Mouse (Mus musculus): ENCODE results near the gene Galr2. TPM values are rescaled to one million over a fixed set of nuclear protein-coding genes. Genes with fewer than 3 reads are reported as not detected.
"Not testable (repeated sequence)": the region's sequence is repeated elsewhere in the genome, so short reads cannot be mapped to it uniquely, and the experiment has no call there.

Gene Galr2
- polyA plus RNA-seq, 1 experiment from 2014 or later: 0.46 TPM

GRCm38 (mm10) chr11:116265352-116265751 lies 15.4 kb upstream of the Galr2 start:
- 93% methylated on average over 11 of the region's 11 CpGs for WGBS
- Histone ChIP-seq H3K4me3 (ENCODE audit: low read depth, low read length) (no peak overlapping the region), H3K36me3 (ENCODE audit: control insufficient read depth, insufficient read depth, low read length) (peaks cover 83% of the 10 kb centered on the region), H3K9ac (replicated peaks; ENCODE audit: low read depth, low read length) (no peak overlapping the region), H3K27ac (ENCODE audit: low read depth, low read length) (no peak overlapping the region), H3K4me1 (ENCODE audit: control insufficient read depth, insufficient read depth, low read length) (no peaks in the 10 kb centered on the region), H3K9me3 (ENCODE audit: control insufficient read depth, low read length) (no peaks in the 10 kb centered on the region), H3K4me2 (ENCODE audit: low read depth, low read length) (no peak overlapping the region), H3K27me3 (ENCODE audit: control insufficient read depth, insufficient read depth, low read length) (no peaks in the 10 kb centered on the region)
- ATAC-seq (ENCODE audit: low read depth): no peak

- H3K9ac ChIP-seq (replicated peaks; ENCODE audit: low read depth, low read length): no peak overlapping the region
- 92% methylated on average over 4 of the region's 4 CpGs for WGBS
- H3K27ac ChIP-seq (ENCODE audit: low read depth, low read length): no peak overlapping the region
- ATAC-seq (ENCODE audit: low read depth): no peak
- H3K4me2 ChIP-seq (ENCODE audit: low read depth, low read length): no peak overlapping the region
- H3K9me3 ChIP-seq (ENCODE audit: control insufficient read depth, low read length): no peaks in the 10 kb centered on the region
- no peaks in the 10 kb centered on the region for H3K27me3 ChIP-seq (ENCODE audit: control insufficient read depth, insufficient read depth, low read length)
- H3K36me3 ChIP-seq (ENCODE audit: control insufficient read depth, insufficient read depth, low read length): peaks cover 78% of the 10 kb centered on the region
- no peaks in the 10 kb centered on the region for H3K4me1 ChIP-seq (ENCODE audit: control insufficient read depth, insufficient read depth, low read length)
- no peak overlapping the region for H3K4me3 ChIP-seq (ENCODE audit: low read depth, low read length)
Measured at GRCm38 (mm10) chr11:116265850-116266249, 14.9 kb upstream of the Galr2 start.

- H3K4me3 ChIP-seq (ENCODE audit: low read depth, low read length): no peak overlapping the region
- H3K27me3 ChIP-seq (ENCODE audit: control insufficient read depth, insufficient read depth, low read length): no peaks in the 10 kb centered on the region
- peaks cover 64% of the 10 kb centered on the region for H3K36me3 ChIP-seq (ENCODE audit: control insufficient read depth, insufficient read depth, low read length)
- no peak overlapping the region for H3K9ac ChIP-seq (replicated peaks; ENCODE audit: low read depth, low read length)
- H3K4me1 ChIP-seq (ENCODE audit: control insufficient read depth, insufficient read depth, low read length): peaks cover 3% of the 10 kb centered on the region
- H3K9me3 ChIP-seq (ENCODE audit: control insufficient read depth, low read length): no peaks in the 10 kb centered on the region
- H3K27ac ChIP-seq (ENCODE audit: low read depth, low read length): no peak overlapping the region
- WGBS: 85% methylated on average over 8 of the region's 8 CpGs
- no peak overlapping the region for H3K4me2 ChIP-seq (ENCODE audit: low read depth, low read length)
- ATAC-seq (ENCODE audit: low read depth): no peak
Measured at GRCm38 (mm10) chr11:116267637-116268036, 13.1 kb upstream of the Galr2 start.

- Histone ChIP-seq H3K9me3 (ENCODE audit: control insufficient read depth, low read length) (no peaks in the 10 kb centered on the region), H3K4me2 (ENCODE audit: low read depth, low read length) (no peak overlapping the region), H3K36me3 (ENCODE audit: control insufficient read depth, insufficient read depth, low read length) (peaks cover 57% of the 10 kb centered on the region), H3K4me3 (ENCODE audit: low read depth, low read length) (no peak overlapping the region), H3K4me1 (ENCODE audit: control insufficient read depth, insufficient read depth, low read length) (peaks cover 8% of the 10 kb centered on the region), H3K27ac (ENCODE audit: low read depth, low read length) (no peak overlapping the region), H3K9ac (replicated peaks; ENCODE audit: low read depth, low read length) (no peak overlapping the region), H3K27me3 (ENCODE audit: control insufficient read depth, insufficient read depth, low read length) (no peaks in the 10 kb centered on the region)
- WGBS: 96% methylated on average over 6 of the region's 6 CpGs
- no peak for ATAC-seq (ENCODE audit: low read depth)
Measured at GRCm38 (mm10) chr11:116268313-116268712, 12.4 kb upstream of the Galr2 start.

GRCm38 (mm10) chr11:116269560-116269959 lies 11.2 kb upstream of the Galr2 start:
- Histone ChIP-seq H3K4me1 (ENCODE audit: control insufficient read depth, insufficient read depth, low read length) (peaks cover 9% of the 10 kb centered on the region), H3K36me3 (ENCODE audit: control insufficient read depth, insufficient read depth, low read length) (peaks cover 44% of the 10 kb centered on the region), H3K27me3 (ENCODE audit: control insufficient read depth, insufficient read depth, low read length) (no peaks in the 10 kb centered on the region), H3K9ac (replicated peaks; ENCODE audit: low read depth, low read length) (no peak overlapping the region), H3K4me2 (ENCODE audit: low read depth, low read length) (no peak overlapping the region), H3K27ac (ENCODE audit: low read depth, low read length) (no peak overlapping the region), H3K9me3 (ENCODE audit: control insufficient read depth, low read length) (no peaks in the 10 kb centered on the region), H3K4me3 (ENCODE audit: low read depth, low read length) (no peak overlapping the region)
- ATAC-seq (ENCODE audit: low read depth): no peak
- WGBS: 87% methylated on average over 8 of the region's 8 CpGs

GRCm38 (mm10) chr11:116272589-116273468 lies 7.9 kb upstream of the Galr2 start:
- H3K27me3 ChIP-seq (ENCODE audit: control insufficient read depth, insufficient read depth, low read length): no peaks in the 10 kb centered on the region
- peak overlapping the region; percentile 70 for H3K4me2 ChIP-seq (ENCODE audit: low read depth, low read length)
- 68% methylated on average over 12 of the region's 12 CpGs for WGBS
- H3K4me3 ChIP-seq (ENCODE audit: low read depth, low read length): peak overlapping the region; percentile 97
- peaks cover 11% of the 10 kb centered on the region for H3K4me1 ChIP-seq (ENCODE audit: control insufficient read depth, insufficient read depth, low read length)
- no peak for ATAC-seq (ENCODE audit: low read depth)
- H3K9me3 ChIP-seq (ENCODE audit: control insufficient read depth, low read length): no peaks in the 10 kb centered on the region
- H3K9ac ChIP-seq (replicated peaks; ENCODE audit: low read depth, low read length): peak overlapping the region; percentile 82
- peaks cover 18% of the 10 kb centered on the region for H3K36me3 ChIP-seq (ENCODE audit: control insufficient read depth, insufficient read depth, low read length)
- no peak overlapping the region for H3K27ac ChIP-seq (ENCODE audit: low read depth, low read length)

- Histone ChIP-seq H3K4me1 (ENCODE audit: control insufficient read depth, insufficient read depth, low read length) (peaks cover 11% of the 10 kb centered on the region), H3K9me3 (ENCODE audit: control insufficient read depth, low read length) (no peaks in the 10 kb centered on the region), H3K4me3 (ENCODE audit: low read depth, low read length) (peak overlapping the region; percentile 97), H3K27me3 (ENCODE audit: control insufficient read depth, insufficient read depth, low read length) (no peaks in the 10 kb centered on the region), H3K36me3 (ENCODE audit: control insufficient read depth, insufficient read depth, low read length) (peaks cover 14% of the 10 kb centered on the region; the same call in 1 of the 2 replicates), H3K27ac (ENCODE audit: low read depth, low read length) (peak overlapping the region; percentile 93; the same call in 1 of the 2 replicates), H3K9ac (replicated peaks; ENCODE audit: low read depth, low read length) (peak overlapping the region; percentile 82), H3K4me2 (ENCODE audit: low read depth, low read length) (peak overlapping the region; percentile 70)
- under 1% methylated on average over 39 of the region's 39 CpGs for WGBS
- peak; percentile 58 for ATAC-seq (ENCODE audit: low read depth)
Measured at GRCm38 (mm10) chr11:116273469-116274044, 7.2 kb upstream of the Galr2 start.

GRCm38 (mm10) chr11:116274045-116274666 lies 6.6 kb upstream of the Galr2 start, which contains the start of gene Srp68:
Gene Srp68, minus strand, starts transcription at chr11:116274217.
- peak within 1 kb of the TSS; percentile 93 for H3K27ac ChIP-seq (ENCODE audit: low read depth, low read length)
- peak within 1 kb of the TSS; percentile 97 for H3K4me3 ChIP-seq (ENCODE audit: low read depth, low read length)
- H3K4me2 ChIP-seq (ENCODE audit: low read depth, low read length): peak within 1 kb of the TSS; percentile 70
- WGBS: 3% methylated on average over 32 of the region's 32 CpGs
- peak within 1 kb of the TSS; percentile 82 for H3K9ac ChIP-seq (replicated peaks; ENCODE audit: low read depth, low read length)
- no peaks in the 10 kb centered on the region for H3K27me3 ChIP-seq (ENCODE audit: control insufficient read depth, insufficient read depth, low read length)
- H3K36me3 ChIP-seq (ENCODE audit: control insufficient read depth, insufficient read depth, low read length): peaks cover 14% of the 10 kb centered on the region; the same call in 1 of the 2 replicates
- H3K4me1 ChIP-seq (ENCODE audit: control insufficient read depth, insufficient read depth, low read length): peaks cover 11% of the 10 kb centered on the region
- peak; percentile 99 for ATAC-seq (ENCODE audit: low read depth)
- H3K9me3 ChIP-seq (ENCODE audit: control insufficient read depth, low read length): no peaks in the 10 kb centered on the region

- not testable (repeated sequence) for H3K9me3 ChIP-seq (ENCODE audit: control insufficient read depth, low read length); H3K4me2 ChIP-seq (ENCODE audit: low read depth, low read length); H3K27ac ChIP-seq (ENCODE audit: low read depth, low read length); H3K4me3 ChIP-seq (ENCODE audit: low read depth, low read length); H3K36me3 ChIP-seq (ENCODE audit: control insufficient read depth, insufficient read depth, low read length); H3K9ac ChIP-seq (replicated peaks; ENCODE audit: low read depth, low read length); ATAC-seq (ENCODE audit: low read depth)
- Histone ChIP-seq H3K27me3 (ENCODE audit: control insufficient read depth, insufficient read depth, low read length) (peaks cover 20% of the 10 kb centered on the region), H3K4me1 (ENCODE audit: control insufficient read depth, insufficient read depth, low read length) (peaks cover 18% of the 10 kb centered on the region)
- WGBS: 88% methylated on average over 1 of the region's 1 CpGs
Measured at GRCm38 (mm10) chr11:116277184-116277583, 3.6 kb upstream of the Galr2 start.

Data from neural tube, embryonic 14.5 days (tissue).